Mouse (Mus musculus) neutrophil, adult 5-6 weeks (primary cell): ENCODE data around the gene Fto. TPM values are rescaled to one million over a fixed set of nuclear protein-coding genes. Genes with fewer than 3 reads are reported as not detected.

ENCODE experiments used
- ATAC-seq: fragments of 151-379, 151-347 bp; 2 replicates; pipeline ENCODE4 v1.8.0; 2017; ENCODE audit warnings: mild to moderate bottlenecking, moderate TSS enrichment; ENCODE audit not compliant: insufficient number of reproducible peaks, poor library complexity, low FRiP score, severe bottlenecking; ENCODE audit errors: extremely low read depth
- total RNA-seq: library from RNA; stranded (forward); fragments of 200-1000 nt; gene quantifications from 2 replicates; pipeline ENCODE4 v1.2.3, GENCODE M21; 2017

Gene Fto
- total RNA-seq, 1 experiment from 2014 or later = 33.1 TPM

GRCm38 (mm10) chr8:91425251-91425866, 112.0 kb downstream of the Fto start:
- ATAC-seq = no peak

- ATAC-seq = no peak
Observed at GRCm38 (mm10) chr8:91426496-91426895, 113.2 kb downstream of the Fto start.

- ATAC-seq = no peak
Observed at GRCm38 (mm10) chr8:91430333-91430940, 117.1 kb downstream of the Fto start.

- ATAC-seq = no peak
Observed at GRCm38 (mm10) chr8:91436036-91436435, 122.7 kb downstream of the Fto start.

GRCm38 (mm10) chr8:91443911-91444310, 130.6 kb downstream of the Fto start:
- ATAC-seq = no peak

- no peak for ATAC-seq
Observed at GRCm38 (mm10) chr8:91444636-91445410, 131.5 kb downstream of the Fto start.

- ATAC-seq = no peak
Observed at GRCm38 (mm10) chr8:91445516-91445915, 132.2 kb downstream of the Fto start.

- ATAC-seq = no peak
Observed at GRCm38 (mm10) chr8:91446008-91446407, 132.7 kb downstream of the Fto start.

- ATAC-seq = no peak
Observed at GRCm38 (mm10) chr8:91448667-91449329, 135.5 kb downstream of the Fto start.

GRCm38 (mm10) chr8:91454926-91455325, 141.6 kb downstream of the Fto start:
- no peak for ATAC-seq

- no peak for ATAC-seq
Observed at GRCm38 (mm10) chr8:91455591-91455990, 142.3 kb downstream of the Fto start.

- no peak for ATAC-seq
Observed at GRCm38 (mm10) chr8:91458016-91458415, 144.7 kb downstream of the Fto start.

- ATAC-seq = no peak
Observed at GRCm38 (mm10) chr8:91460965-91461364, 147.6 kb downstream of the Fto start.

GRCm38 (mm10) chr8:91463757-91464156, 150.4 kb downstream of the Fto start:
- ATAC-seq = no peak

- no peak for ATAC-seq
Observed at GRCm38 (mm10) chr8:91467463-91467862, 154.1 kb downstream of the Fto start.

- no peak for ATAC-seq
Observed at GRCm38 (mm10) chr8:91467881-91468534, 154.7 kb downstream of the Fto start.

- ATAC-seq = no peak
Observed at GRCm38 (mm10) chr8:91469441-91469840, 156.1 kb downstream of the Fto start.

GRCm38 (mm10) chr8:91474731-91475279, 161.5 kb downstream of the Fto start:
- no peak for ATAC-seq

GRCm38 (mm10) chr8:91476988-91477387, 163.7 kb downstream of the Fto start:
- no peak for ATAC-seq
